Mouse (Mus musculus) heart, embryonic 14.5 days (tissue): ENCODE measurements around the gene Olfr313. TPM values are rescaled to one million over a fixed set of nuclear protein-coding genes. Genes with fewer than 3 reads are reported as not detected.
"Not testable (repeated sequence)": the region's sequence is repeated elsewhere in the genome, so short reads cannot be mapped to it uniquely, and the experiment has no call there.

Experiments used
- ATAC-seq: fragments of 200-750 bp; cut with Nextera tagmentation; 2 replicates; pipeline ENCODE4 v1.8.0; 2017; ENCODE audit warnings: low read depth, moderate TSS enrichment; ENCODE audit not compliant: insufficient number of reproducible peaks, insufficient read depth, low FRiP score
- H3K27ac ChIP-seq, 2 experiments: fragments of 200-500 bp in 1 of 2; fragments of 300-500 bp in 1 of 2; sonication (generic) in 1 of 2; replicated peaks in 1 of 2; 2 replicates each; pipeline ENCODE4 v1.5.1; 2012 to 2014; ENCODE audit warnings: low read depth in 2 of 2, low read length in 2 of 2, control low read depth in 1 of 2, mild to moderate bottlenecking in 1 of 2, mixed read lengths in 1 of 2; ENCODE audit not compliant: control insufficient read depth in 1 of 2, insufficient read depth in 1 of 2
- H3K27me3 ChIP-seq: fragments of 300-500 bp; sonication (generic); 2 replicates; pipeline ENCODE4 v1.6.1; 2014; ENCODE audit warnings: mild to moderate bottlenecking, low read length, control low read depth; ENCODE audit not compliant: control insufficient read depth, insufficient read depth
- H3K36me3 ChIP-seq: fragments of 300-500 bp; sonication (generic); 2 replicates; pipeline ENCODE4 v1.6.1; 2014; ENCODE audit warnings: mild to moderate bottlenecking, control low read depth, low read length, mixed read lengths; ENCODE audit not compliant: control insufficient read depth, insufficient read depth
- H3K4me1 ChIP-seq, 2 experiments: fragments of 200-500 bp in 1 of 2; fragments of 300-500 bp in 1 of 2; sonication (generic) in 1 of 2; 2 replicates each; pipeline ENCODE4 v1.6.1; 2012 to 2014; ENCODE audit warnings: low read length in 2 of 2, control low read depth in 1 of 2, mixed read lengths in 1 of 2; ENCODE audit not compliant: control insufficient read depth in 2 of 2, insufficient read depth in 2 of 2
- H3K4me2 ChIP-seq: fragments of 300-500 bp; sonication (generic); 2 replicates; pipeline ENCODE4 v1.6.1; 2014; ENCODE audit warnings: mild to moderate bottlenecking, low read length
- H3K4me3 ChIP-seq, 2 experiments: fragments of 200-500 bp in 1 of 2; fragments of 300-500 bp in 1 of 2; sonication (generic) in 1 of 2; 2 replicates each; pipeline ENCODE4 v1.5.1; 2012 to 2014; ENCODE audit warnings: low read length in 2 of 2, mild to moderate bottlenecking in 2 of 2, control low read depth in 1 of 2, low read depth in 1 of 2, moderate library complexity in 1 of 2; ENCODE audit not compliant: control insufficient read depth in 1 of 2, insufficient read depth in 1 of 2
- H3K9ac ChIP-seq: fragments of 300-500 bp; sonication (generic); 2 replicates; pipeline ENCODE4 v1.6.1; 2014; ENCODE audit warnings: mild to moderate bottlenecking, low read length
- H3K9me3 ChIP-seq: fragments of 300-500 bp; sonication (generic); 2 replicates; pipeline ENCODE4 v1.6.1; 2016; ENCODE audit warnings: low read length, control low read depth; ENCODE audit not compliant: control insufficient read depth
- WGBS: fragments of 180-500 bp; shearing (Covaris S2); extraction: QIAGEN DNeasy Blood & Tissue Kit; methylation state at CpG from one replicate; pipeline ENCODE4 v1.1.7; 2014; 5-methylcytosine and 5-hydroxymethylcytosine counted together
- polyA plus RNA-seq: library from polyadenylated mRNA; unstranded; fragments of >200 nt; fragmentation: Nextera tagmentation; extraction: Ambion mirVana; gene quantifications from 2 replicates; pipeline ENCODE4 v1.2.1, GENCODE M21; 2014

Gene Olfr313
- polyA plus RNA-seq: 0.08 and 0.19 TPM in 2 replicates

- H3K4me3 ChIP-seq, ATAC-seq, H3K27ac ChIP-seq, H3K36me3 ChIP-seq, H3K9me3 ChIP-seq, H3K9ac ChIP-seq, H3K27me3 ChIP-seq, H3K4me2 ChIP-seq, H3K4me1 ChIP-seq: not testable (repeated sequence)
- 50% methylated on average over 1 of the region's 1 CpGs for WGBS
These were observed at the start of gene Olfr313 for GRCm38 (mm10) chr11:58814700-58815099. Gene Olfr313, plus strand, starts transcription at chr11:58815000.

DNA sequence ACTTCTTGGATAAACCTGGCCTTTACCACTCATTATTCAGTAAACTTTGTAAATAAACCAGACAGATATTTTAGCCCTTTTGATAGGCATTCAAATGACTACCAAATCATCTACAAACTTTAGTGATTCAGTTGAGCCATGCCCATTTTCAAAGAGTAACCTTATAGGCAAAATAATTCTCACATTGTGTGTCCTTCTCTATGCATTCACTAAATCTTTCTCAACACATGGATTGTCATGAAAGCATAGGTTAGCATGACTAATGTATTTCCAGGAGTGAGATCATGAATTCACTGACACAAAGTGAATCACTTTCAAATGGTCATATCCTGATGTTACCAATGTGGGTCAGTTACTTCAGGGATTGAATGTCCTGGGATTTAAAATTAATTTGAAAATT lies 41.9 kb upstream of the Olfr313 start, which contains the start of gene Olfr315:
TSS of gene Olfr315 (plus strand) at position 301 of the 400 bp plus-strand sequence.
- no peak for ATAC-seq
- H3K9ac ChIP-seq: no peak within 1 kb of the TSS
- no peaks in the 10 kb centered on the region for H3K4me1 ChIP-seq
- H3K4me3 ChIP-seq: no peak within 1 kb of the TSS
- H3K4me2 ChIP-seq: no peak within 1 kb of the TSS
- no peak within 1 kb of the TSS for H3K27ac ChIP-seq
- no peaks in the 10 kb centered on the region for H3K9me3 ChIP-seq
- H3K36me3 ChIP-seq: no peaks in the 10 kb centered on the region
- no peaks in the 10 kb centered on the region for H3K27me3 ChIP-seq

- H3K9ac ChIP-seq: no peak within 1 kb of the TSS
- H3K4me3 ChIP-seq: no peak within 1 kb of the TSS
- no peaks in the 10 kb centered on the region for H3K36me3 ChIP-seq
- no peak for ATAC-seq
- H3K4me2 ChIP-seq: 0 out of 2 replicates have a peak within 1 kb of the TSS, but pooled peaks have one; percentile 5
- WGBS: 48% methylated on average over 6 of the region's 6 CpGs
- H3K9me3 ChIP-seq: no peaks in the 10 kb centered on the region
- no peak within 1 kb of the TSS for H3K27ac ChIP-seq
- H3K4me1 ChIP-seq: peaks cover 0 to 13% of the 10 kb centered on the region in 2 experiments; a peak in 3 of 4 replicates
- no peaks in the 10 kb centered on the region for H3K27me3 ChIP-seq
These were observed 32.2 kb upstream of the Olfr313 start, which contains the start of gene Olfr314 for GRCm38 (mm10) chr11:58782480-58783089. Gene Olfr314, plus strand, starts transcription at chr11:58782952.

GRCm38 (mm10) chr11:58784182-58784581 lies 30.6 kb upstream of the Olfr313 start:
- Histone ChIP-seq H3K4me2 (no peak overlapping the region), H3K27ac (no peak overlapping the region), H3K27me3 (no peaks in the 10 kb centered on the region), H3K4me1 (peaks cover 0 to 13% of the 10 kb centered on the region in 2 experiments; a peak in 3 of 4 replicates), H3K9ac (no peak overlapping the region), H3K4me3 (no peak overlapping the region), H3K36me3 (no peaks in the 10 kb centered on the region), H3K9me3 (no peaks in the 10 kb centered on the region)
- no peak for ATAC-seq
- 63% methylated on average over 2 of the region's 2 CpGs for WGBS

- Histone ChIP-seq H3K4me2 (no peak overlapping the region), H3K9ac (no peak overlapping the region), H3K4me1 (peaks cover 0 to 9% of the 10 kb centered on the region in 2 experiments; a peak in 3 of 4 replicates), H3K4me3 (no peak overlapping the region), H3K27ac (no peak overlapping the region), H3K9me3 (no peaks in the 10 kb centered on the region), H3K36me3 (no peaks in the 10 kb centered on the region), H3K27me3 (no peaks in the 10 kb centered on the region)
- 82% methylated on average over 10 of the region's 10 CpGs for WGBS
- ATAC-seq: no peak
These were observed 27.1 kb upstream of the Olfr313 start for GRCm38 (mm10) chr11:58787651-58788050.

DNA sequence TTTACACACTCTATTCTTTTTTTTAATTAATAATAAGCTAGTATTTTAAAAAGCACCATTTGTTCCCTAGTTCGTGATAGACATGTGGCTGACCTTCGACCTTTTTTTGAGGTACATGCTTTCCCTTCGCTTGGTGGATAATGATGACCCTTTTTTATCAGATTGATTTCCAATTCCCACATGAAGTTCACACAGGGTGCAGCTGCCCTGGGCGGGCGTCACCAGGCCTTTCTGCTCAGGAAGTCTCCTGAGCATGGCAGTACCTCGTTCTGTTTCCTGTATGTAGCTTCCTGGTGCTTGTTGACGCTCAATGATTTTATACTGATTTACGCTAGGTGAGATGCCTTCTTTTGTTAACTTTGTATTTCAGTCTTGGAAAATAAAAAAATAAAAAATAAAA lies 26.5 kb upstream of the Olfr313 start:
- Histone ChIP-seq H3K4me1 (0 out of 4 replicates have a peak, but pooled peaks cover 0 to 6% of the 10 kb centered on the region in 2 experiments), H3K4me2 (no peak overlapping the region), H3K9me3 (no peaks in the 10 kb centered on the region), H3K9ac (no peak overlapping the region), H3K4me3 (no peak overlapping the region), H3K27ac (no peak overlapping the region), H3K27me3 (no peaks in the 10 kb centered on the region), H3K36me3 (no peaks in the 10 kb centered on the region)
- ATAC-seq: no peak
- WGBS: 77% methylated on average over 8 of the region's 8 CpGs

DNA sequence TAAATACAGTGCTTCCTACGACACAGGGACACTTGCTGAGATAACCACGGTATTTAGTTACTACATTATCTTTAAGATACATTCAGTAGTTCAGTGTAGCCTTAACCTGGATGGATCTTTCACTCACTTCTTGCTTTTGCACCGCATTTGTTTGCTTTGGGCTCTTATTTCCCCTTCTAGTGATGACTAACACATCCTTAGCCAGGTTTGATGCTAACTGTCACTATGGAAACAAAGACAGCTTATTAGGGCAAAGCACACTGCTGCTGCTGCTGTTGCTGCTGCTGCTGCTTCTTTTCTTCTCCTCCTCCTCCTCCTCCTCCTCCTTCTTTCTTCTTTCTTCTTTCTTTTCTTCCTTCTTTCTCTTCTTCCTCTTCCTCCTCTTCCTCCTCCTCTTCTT lies 25.3 kb upstream of the Olfr313 start:
- H3K4me3 ChIP-seq: no peak overlapping the region
- H3K9ac ChIP-seq: no peak overlapping the region
- H3K27me3 ChIP-seq: no peaks in the 10 kb centered on the region
- 0 out of 4 replicates have a peak, but pooled peaks cover 0 to under 1% of the 10 kb centered on the region in 2 experiments for H3K4me1 ChIP-seq
- H3K9me3 ChIP-seq: no peaks in the 10 kb centered on the region
- no peak overlapping the region for H3K4me2 ChIP-seq
- ATAC-seq: no peak
- 26% methylated on average over 3 of the region's 3 CpGs for WGBS
- H3K36me3 ChIP-seq: no peaks in the 10 kb centered on the region
- no peak overlapping the region for H3K27ac ChIP-seq

- no peak for ATAC-seq
- 56% methylated on average over 2 of the region's 2 CpGs for WGBS
- Histone ChIP-seq H3K27ac (no peak overlapping the region), H3K4me3 (no peak overlapping the region), H3K9ac (no peak overlapping the region), H3K4me2 (no peak overlapping the region), H3K27me3 (no peaks in the 10 kb centered on the region), H3K9me3 (no peaks in the 10 kb centered on the region), H3K36me3 (no peaks in the 10 kb centered on the region), H3K4me1 (no peaks in the 10 kb centered on the region)
These were observed 24.7 kb upstream of the Olfr313 start for GRCm38 (mm10) chr11:58790053-58790452.
